Mouse (Mus musculus) right cerebral cortex, postnatal 4 days (tissue): ENCODE results near the gene Zfp518a.
A peak's percentile ranks its signal among the peaks of the same experiment; 100 is the strongest.

Experiments
- DNase-seq: peaks from one replicate; pipeline ENCODE4 v3.0.0-alpha.2; 2022

Gene Zfp518a

GRCm38 (mm10) chr19:40894519-40895392 is at the start of gene Zfp518a:
Zfp518a (plus strand) TSS chr19:40894705.
- peak; percentile 91 for DNase-seq

DNA sequence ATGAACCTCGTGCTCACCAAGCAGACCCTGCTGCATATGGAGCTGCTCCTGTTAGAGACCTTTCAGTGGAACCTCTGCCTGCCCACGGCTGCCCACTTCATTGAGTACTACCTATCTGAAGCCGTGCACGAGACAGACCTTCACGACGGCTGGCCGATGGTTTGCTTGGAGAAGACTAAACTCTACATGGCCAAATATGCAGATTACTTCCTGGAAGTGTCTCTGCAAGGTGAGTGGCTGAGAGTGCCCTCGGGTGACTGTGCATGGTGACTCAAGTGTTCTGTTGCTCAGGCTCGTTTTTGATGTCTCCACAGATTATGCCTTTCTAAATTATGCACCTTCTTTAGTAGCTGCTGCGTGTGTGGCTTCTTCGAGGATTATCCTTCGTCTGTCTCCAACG is 49.8 kb upstream of the Zfp518a start:
- no peak for DNase-seq

DNA sequence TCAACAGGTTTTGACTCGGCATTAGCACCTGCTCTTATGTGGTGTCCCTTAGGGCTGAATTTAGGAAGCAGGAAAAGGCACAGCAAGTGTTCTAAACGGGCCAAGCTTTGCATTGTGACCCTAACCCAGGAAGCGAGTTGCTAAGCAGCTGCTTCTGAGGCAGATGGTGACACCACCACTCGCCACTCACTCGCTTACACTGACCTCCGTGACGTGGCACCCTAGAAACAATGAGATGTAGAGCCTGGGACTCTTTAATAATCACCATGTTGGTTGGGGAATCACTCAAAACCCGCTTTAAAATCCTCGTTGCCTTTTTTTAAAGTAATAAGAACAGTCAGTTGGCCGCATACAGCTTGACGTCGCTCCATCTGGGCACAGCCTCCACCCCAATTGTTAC is 45.1 kb upstream of the Zfp518a start:
- DNase-seq = no peak

- peak; percentile 24 for DNase-seq
Measured at GRCm38 (mm10) chr19:40859555-40859954, 35.0 kb upstream of the Zfp518a start.

DNA sequence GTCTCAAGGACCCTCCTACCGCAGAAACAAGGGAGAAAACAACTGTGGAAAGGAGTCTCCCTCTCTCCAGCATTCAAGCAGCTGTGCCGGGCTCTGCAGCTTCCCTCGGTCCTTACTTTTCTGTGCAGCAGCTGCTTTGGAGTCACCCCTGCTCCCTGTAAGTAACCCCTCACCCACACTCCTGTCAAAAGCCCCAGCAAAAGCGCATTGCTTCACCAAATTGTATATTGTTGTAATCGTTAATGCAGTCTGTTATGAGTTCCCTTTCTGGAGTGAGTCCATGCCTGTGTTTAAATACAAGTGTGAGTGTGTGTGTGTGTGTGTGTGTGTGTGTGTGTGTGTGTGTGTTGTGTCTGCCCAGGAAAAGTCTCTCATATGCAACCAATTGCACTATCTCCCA is 26.2 kb upstream of the Zfp518a start:
- DNase-seq = no peak

GRCm38 (mm10) chr19:40869425-40870105 is 24.9 kb upstream of the Zfp518a start:
- DNase-seq = no peak

DNA sequence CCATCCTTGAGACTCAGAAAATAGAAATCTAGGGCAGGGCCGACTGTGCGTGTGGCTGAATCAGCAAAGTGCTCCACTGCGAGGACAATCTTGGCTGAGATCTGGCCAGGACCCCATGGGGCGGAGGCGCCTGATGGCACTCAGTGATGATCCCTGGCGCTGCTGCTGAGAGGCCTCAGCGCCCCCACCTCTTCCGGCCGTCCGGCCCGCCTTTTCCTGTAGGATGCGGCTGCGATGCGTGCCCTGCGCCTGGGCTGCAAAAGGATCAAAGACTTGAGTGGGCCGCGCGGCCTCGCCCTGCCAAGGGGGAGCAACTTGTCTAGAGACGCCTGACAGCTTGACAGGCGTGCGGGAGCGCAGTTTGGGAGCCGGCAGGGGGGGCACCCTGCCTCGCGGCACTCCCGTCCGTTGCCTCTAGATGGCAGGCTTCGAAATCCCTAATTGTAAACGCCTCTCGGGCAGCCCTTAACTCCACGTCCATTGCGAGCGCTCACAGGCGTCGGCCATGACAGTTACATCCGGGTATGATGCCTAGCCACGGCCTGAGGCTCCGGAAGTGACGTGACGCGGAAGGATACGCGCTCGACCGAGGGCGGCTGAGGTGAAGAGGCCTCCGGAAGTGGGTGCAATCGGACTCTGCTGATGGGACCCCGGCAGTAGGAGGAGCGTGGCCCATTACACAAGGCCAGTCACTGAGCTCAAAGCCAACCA is 21.4 kb upstream of the Zfp518a start:
- DNase-seq = peak; percentile 93

- no peak for DNase-seq
Measured at GRCm38 (mm10) chr19:40881700-40882099, 12.8 kb upstream of the Zfp518a start.

- no peak for DNase-seq
Measured at GRCm38 (mm10) chr19:40888887-40889286, 5.6 kb upstream of the Zfp518a start.

DNA sequence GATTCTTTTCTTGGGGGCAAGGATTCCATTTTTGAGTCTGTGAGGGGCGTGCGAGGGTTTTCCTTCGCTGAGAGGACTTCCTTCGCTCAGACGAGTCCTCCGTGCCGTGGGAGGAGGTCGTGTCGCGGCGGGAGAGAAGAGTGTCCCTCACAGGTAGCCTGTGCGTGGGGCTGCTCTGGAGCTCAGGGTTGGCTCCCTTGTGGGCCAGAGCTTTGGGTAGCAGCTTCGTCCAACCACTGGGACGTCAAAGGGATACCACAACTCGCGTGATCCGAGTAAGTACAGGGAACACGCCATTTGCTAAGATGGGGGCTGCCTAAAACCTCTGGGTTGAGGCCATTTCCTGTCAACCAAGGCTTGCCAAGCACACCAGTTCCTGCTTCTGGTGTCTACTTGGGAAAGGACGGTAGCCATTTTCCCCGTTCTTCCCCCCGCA is 416 bp upstream of the Zfp518a start:
- no peak for DNase-seq

GRCm38 (mm10) chr19:40895393-40895703 is 843 bp downstream of the Zfp518a start:
- DNase-seq = no peak

DNA sequence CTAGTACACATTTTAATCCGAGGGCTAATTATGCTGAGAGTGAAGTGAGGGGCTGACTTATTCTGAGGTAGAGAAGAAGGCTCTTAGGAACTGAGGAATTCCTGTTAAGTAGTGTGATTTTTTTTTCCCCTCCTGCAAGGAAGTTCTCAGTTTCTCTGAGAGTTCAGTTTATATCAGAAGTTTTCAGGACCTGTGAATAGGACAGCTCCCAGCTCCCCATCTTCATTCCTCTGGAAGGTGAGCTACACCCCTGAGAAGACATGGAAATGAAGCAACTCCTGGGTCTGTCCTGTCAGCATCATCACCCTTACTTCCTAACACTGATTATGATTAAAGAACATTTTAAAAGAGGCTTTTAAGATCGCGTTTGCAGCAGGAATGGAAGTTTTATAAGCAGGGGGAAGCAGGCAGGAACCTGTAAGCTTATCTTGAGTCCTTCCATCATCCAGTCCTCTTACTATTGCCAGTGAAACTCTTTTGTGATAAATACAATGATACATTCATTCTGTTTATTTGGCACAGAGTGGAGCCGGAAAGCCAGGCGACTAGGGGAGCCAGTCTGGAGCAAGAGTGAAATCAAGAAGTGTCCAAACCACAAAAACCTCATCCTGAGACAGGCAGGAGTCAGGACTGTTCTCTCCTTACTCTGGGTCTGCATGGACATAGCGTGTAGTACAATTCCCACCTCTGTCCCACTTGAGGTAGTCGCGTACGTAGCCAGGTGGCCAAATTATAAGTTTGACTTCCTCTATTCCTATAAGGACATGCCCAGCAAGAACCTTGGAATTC is 37.3 kb downstream of the Zfp518a start:
- DNase-seq = no peak

DNA sequence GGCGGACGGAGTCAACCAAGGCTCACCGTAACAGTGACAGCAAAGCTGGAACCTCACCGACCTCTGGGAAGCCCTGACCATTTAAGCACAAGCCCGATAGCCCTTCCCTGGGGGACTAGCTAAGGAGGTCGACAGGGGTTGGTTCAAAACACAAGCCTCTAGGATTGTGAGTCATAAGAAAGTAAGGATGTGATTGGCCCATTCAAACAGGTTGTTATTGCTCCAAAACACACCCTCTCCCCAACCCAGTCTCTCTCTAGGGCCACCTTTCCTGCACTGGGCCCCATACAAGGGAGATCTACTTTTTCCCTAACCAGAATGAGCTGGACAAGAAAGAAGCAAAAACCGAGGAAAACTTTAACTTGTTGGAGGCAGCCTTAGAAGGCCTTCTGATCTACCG is 40.9 kb downstream of the Zfp518a start:
- no peak for DNase-seq

- no peak for DNase-seq
Measured at GRCm38 (mm10) chr19:40936038-40936437, 41.5 kb downstream of the Zfp518a start.

DNA sequence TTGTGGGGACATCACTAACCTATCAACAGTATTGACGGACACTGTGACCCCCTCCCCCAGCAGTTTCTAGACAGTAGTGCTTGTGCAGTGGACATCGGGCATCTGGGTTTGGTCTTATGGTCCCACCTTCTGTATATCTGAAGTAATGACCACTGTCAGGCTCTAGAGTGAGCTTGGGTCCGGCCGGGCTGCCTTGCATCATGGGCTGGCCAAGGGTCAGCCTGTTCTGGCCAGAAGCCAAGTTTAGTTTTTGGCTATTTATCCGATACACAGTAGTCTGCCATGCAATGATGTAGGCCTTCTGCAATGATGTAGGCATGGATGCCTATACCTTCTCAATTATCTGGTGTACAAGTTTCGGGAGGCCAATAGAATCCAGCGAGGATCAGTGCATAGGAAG is 49.0 kb downstream of the Zfp518a start:
- no peak for DNase-seq

DNA sequence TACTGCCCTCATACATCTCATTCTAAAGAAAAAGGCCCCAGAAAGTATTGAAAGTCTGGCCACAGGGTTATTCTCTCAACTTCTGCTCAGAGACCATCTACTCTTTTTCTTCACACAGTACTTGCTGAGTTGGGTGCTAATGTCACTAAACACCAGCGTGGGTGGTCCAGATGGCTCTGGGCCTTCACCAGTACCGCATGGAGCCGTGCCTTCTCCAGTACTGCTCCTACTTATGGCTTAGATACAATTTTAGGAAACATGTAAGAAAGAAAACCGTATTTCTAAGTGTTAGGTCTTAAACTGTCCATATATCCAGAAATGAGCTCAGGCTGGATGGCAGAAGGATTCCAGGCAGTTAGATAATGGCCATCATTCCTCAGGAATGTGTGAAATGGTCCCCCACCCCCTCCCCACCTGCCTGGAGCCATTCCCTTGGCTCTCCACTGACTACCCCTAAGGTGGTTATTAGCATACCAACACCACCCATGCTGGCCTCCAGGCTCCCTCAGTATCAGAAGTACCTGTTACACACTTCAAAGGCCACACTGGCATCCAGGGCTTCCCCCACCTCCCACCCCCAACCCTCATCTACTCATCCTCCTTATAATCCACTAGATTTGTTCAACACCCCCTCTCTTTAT is 52.6 kb downstream of the Zfp518a start:
- no peak for DNase-seq

DNA sequence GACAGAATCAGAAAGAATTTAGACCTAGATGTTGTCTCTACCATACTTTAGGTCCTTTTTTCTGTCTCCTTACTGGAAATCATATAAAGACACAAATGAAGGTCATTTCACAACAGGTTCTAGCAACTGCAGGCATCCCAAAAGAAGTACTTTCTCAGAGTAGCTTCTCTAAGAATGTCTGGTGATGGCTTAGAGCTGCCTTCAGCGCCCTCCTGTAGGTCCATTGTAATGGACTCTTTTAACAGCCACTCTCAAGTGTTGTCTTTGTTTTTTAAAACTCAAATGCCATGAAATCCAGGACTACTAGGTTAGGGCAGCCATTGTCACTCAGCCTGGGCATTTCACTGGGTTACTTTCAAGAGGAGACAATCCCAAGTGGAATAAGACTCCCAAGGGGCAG is 64.5 kb downstream of the Zfp518a start:
- DNase-seq = no peak

DNA sequence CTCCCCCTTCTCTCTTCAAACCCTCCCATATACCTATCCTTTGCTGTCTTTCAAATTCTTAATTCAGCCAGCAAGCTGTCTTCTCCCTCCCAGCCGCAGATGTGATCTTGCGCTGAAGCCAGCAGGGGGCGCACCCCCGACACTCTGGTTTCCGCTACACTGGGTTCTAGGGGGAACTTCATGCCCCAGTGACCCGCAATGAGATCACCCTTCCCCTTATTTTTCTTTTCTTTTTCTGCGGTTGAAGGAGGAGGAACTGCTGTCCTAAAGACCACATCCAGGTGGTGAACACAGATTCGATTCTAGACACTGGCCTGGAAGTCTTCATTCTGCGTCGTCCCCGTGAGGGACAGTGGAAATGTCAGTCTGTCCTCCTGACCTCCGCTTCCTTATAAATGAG is 68.5 kb downstream of the Zfp518a start:
- DNase-seq = peak; percentile 58

DNA sequence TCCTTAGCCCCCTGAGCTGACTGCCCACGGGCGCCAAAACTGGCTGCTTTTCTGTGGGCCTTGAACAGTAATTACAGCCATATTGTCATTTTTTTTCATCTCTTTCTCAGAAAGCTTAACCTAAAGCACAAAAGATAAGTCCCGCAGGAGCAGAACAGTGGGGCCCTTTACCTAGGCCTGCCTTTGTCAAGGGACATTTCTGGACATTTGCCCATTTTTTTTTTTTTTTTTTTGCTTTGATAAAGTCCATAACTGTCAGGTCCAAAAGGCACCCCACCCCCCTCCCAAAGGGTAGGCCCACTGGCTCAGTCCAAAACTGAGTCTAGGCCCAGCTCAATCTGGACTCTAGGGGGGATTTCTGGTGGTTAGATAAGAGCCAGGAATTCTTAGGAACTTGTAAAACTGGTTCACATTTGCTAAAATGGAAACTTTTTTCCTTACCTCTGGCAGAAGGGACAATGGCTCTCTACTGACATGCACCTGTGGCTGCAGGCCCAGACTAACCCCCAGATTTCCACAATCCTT is 69.9 kb downstream of the Zfp518a start:
- no peak for DNase-seq

GRCm38 (mm10) chr19:40964936-40965850 is 70.7 kb downstream of the Zfp518a start:
- no peak for DNase-seq
